Mouse (Mus musculus): ENCODE data around the gene Crybb1.

Gene Crybb1

DNA sequence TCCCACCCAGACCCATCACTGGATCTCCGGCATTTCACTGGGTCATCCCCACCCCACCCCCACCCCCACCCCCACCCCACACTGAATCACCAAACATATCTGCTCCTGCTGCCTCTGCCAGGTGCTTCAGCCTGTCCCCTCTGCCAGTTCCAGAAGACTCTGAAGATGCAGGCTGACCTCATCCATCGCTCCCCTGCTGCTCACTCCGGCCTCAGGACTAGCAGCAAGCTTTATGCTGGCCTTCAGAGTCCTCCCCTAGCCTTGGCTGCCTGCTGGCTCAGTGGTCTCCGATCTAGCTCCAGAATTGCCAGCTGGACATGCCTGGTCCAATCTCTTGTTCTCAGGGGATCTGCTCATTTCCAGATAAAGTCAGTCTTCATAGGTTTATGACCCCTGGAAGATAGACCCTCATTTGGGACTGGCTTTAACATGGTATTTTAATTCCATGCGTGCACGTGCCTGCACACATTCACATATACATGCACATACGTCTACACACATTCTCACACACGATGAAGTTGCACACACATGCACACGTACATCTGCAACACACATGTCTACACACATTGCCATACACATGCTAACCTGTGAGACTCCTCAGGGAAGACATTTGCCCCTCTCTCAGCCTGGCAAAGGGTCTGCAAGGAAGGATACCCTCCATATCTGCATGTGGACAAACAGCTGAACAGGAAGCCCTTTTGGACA is 17.6 kb upstream of the Crybb1 start:
- DNase-seq, result no peak

DNA sequence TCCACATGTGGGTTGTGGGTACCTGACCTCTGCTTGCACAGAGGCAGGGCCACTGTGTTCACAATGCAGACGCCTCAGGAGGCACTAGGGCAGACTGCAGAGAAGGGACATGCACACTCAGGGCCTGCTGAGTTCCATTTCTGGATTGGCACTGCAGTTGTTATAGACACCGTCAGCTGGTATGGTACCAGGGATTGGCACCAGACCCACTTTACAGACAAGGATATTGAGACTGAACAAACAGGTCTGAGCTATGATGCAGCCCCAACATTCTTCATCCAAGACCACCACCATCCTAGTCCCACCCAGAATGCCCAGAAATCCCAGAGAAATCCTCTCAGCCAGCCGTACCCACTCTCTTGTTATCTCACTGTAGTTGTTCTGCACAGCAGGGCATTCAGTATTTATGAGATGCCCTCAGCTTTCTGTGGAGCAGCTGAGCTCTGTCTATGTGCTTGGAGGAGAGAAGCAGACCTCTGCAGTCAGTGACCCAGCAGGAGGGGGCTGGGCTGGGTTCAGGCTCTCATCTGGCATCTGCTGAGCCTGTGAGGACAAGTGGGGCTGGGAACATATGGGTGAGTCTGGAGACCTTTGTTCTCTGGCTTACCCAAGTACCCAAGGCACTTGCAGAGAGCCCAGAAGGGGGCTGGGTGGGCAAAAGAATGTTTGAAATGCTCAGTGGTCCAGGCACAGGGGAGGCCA is 16.7 kb upstream of the Crybb1 start:
- no peak for DNase-seq

DNA sequence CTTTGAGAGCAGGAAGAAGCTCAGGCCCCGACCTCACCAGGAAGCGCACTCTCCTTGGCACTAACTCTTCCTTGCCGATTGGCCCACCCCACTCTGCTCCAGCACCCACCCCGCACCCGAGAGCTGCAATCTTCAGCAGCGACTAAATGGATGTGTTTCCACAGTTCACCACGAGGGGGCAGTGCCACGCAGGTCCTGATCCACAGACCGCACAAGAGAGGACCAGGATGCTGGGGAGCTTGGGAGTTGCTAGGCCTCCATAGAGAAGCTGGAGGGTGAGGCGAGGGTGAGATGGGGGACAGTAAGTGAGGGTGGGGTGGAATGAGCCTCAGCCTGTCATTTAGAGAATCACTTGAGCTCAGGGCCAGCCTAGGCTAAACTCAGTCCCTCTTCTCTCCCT is 14.9 kb upstream of the Crybb1 start:
- DNase-seq, result peak; percentile 80 to 84

GRCm38 (mm10) chr5:112241849-112242248 is 13.8 kb upstream of the Crybb1 start:
- DNase-seq, result no peak

DNA sequence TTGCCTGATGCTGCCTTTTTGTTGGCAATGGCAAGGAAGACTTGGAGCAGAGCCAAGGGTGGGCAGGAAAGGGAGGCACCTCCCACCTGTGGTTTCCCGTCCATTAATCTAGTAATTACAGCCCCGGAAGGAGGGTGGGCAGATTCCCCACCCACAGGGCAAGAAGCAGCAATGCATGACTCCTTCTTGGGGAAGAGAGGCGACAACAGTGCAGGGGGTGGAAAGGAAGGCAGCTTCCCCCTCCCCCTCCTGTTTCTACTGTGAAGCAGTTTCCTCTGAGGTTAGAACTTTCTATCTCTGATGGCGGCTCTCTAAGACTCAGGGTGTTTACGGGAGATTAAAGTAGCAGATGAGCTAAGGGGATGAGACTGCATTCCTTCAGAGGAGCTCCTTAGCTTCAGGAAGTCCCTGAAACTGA is 13.2 kb upstream of the Crybb1 start:
- DNase-seq, result peak; percentile 58 to 63

DNA sequence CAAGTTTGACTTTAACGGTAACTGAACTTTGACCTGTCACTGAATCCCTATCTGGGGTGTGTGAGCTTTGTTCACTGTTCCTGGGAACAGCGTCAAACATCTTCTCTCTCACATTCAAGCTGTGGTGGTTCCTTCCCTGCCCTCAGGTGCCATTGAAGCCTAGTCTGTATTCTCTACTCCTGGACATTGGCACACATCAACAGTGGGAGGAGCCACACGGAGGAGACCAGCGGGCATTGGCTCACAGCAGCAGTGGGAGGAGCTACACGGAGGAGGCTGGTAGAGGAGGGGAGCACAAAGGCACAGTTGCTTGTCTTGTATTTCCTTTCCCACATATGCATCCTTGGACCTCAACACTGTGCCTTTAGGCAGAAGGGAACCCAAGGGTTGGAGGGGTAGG is 12.6 kb upstream of the Crybb1 start:
- DNase-seq, result no peak

DNA sequence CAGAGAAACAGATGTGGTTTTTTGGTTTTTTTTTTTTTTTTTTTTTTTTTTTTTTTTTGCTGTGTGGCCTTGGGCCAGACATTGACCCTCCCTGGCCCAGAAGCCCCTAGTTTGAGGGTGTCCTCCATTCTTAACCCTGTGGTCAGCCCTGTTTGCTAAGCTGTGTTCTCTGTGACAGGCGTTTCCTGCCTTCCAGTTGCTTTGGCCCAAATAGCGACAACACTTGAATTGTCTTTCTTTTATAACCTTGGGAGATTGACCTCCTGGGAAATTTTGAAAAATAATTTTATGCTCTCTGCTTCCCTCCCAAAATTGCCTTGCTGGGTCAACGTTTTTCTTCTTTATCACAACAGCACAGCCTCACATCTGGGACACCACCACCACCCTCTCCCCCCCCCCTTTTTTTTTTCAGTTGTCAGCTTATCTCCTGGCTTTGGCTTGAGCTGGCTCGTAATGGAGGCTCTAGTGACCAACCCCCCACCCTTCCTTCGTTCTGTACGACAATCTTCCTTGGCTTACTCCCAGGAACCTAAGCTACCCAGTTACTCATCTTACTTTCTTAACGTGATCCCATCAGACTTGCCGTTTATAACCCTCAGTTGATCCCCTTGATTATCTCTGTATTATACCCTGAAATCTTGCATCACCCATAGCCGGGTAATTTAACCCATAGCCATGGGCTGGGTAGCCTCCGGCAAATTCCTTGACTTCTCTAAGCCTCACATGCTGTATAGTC is 11.9 kb upstream of the Crybb1 start:
- no peak for DNase-seq

- DNase-seq, result no peak
Measured at GRCm38 (mm10) chr5:112244275-112244562, 11.4 kb upstream of the Crybb1 start.

DNA sequence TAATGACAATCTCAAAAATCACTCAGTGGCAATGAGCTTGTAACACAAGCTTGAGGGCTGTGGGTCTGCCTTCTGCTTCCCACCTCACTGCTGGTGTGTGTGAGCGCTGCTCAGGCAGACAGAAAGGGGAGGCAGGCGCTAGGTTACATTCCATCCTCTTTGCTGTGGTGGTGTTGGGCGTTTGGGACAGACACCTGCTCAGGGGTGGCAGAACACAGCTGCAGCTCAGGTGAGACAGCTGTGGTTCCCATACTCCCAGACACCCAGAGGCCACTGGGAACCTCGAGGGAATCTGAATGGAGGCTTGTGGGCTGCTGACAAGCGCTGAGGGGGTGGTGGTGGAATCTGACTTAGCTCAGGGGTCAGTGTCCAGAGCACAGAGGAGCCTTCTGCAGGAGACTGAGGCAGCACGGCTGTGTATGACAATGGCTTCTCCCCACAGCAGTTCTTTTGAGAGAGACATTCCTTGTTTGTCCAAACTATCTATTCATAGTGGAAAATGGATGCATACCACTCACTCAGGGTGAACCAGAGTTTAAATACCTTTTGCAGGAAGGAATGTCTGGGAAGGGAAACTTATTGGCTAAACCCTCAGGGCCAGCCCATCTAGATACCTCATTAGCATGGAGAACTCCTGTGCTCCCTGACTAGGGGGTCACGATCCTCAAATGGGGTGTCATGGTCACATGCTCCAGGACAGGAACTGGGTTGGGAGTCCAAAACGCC is 10.6 kb upstream of the Crybb1 start:
- no peak for DNase-seq

DNA sequence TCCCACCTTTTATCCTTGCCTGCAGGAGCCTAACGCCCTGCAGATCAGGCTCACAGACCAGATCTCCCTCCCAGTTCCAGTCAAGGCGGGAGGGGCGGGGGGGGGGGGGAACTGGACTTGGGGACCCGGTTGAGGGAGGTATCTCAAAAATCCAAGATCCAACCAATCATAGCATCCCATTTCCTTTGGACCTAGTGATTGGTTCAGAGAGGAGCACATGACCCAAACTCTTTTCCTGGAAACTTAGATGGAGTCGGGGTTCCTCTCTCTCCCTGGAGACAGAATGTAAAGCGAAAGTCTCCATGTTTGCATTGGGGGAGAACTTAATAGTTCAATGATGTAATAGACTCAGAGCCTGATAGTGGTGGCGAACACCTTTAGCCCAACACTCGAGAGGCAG is 8.2 kb upstream of the Crybb1 start:
- no peak for DNase-seq

DNA sequence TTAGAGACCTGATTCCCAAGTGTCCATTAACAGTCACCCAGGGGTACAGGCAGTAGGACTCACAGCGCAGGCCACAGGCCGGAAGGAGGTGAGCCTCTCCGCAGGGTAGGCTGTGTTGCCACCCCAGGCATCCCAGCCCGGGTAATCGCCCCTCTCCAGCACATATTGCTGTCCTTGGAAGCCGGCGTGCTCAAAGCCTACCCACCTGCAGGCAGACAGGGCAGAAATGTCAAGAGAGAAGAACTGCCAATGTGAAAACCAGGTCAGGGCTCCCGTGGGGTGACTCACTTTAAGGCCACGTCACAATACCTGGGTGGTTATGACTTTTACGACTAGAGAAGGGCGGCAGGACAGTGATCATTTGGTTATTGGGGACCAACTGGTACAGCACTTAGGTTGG is 6.5 kb upstream of the Crybb1 start:
- DNase-seq, result no peak

GRCm38 (mm10) chr5:112252400-112252799 is 3.2 kb upstream of the Crybb1 start, which contains the start of gene Cryba4:
Cryba4 (minus strand) TSS chr5:112252518.
- no peak for DNase-seq

DNA sequence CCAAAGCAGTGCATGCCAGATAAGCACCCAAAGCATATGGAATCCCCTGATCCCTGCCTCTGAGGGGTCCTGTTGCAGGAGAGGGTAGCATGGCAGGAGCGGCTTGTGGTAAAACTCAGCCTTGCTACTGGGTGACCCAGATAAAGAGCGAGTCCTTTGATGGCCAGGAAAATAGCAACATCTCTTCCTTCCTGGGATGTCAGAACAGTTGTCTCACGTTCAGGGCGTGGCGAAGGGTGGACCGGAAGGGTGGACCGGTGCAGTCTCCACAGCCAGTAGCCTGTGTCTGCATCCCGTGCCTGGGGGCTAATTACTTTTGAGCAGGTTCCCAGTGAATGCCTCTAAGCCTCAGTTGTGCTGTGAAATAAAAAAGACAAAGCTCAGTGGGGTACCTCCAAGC is 2.4 kb upstream of the Crybb1 start:
- peak; percentile 54 to 66 for DNase-seq

DNA sequence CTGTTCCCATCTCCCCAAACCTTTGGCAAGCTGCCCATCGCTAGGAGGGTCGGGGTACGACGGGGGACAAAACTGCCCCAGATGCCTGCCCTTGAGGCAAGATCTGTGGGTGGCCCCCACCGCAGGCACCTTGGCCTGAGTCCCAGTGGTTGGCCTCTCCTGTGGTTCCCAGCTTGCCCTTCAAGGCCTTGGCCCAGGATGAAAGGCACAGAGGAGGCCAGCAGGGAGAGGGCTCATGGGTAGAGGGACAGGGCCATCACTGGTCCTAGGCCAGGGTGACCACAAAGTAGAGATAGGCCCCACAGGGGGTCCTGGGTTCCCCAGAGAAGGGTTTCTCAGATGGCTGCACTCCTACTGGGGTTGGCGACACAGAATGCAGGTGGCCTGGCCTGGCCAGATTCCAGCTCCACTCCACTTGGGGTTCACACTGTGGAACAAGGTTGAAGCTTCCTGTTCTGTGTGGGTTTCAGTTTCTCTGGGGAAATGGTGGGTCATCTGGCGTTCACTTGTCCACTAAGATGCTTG is 1.3 kb upstream of the Crybb1 start:
- peak in 1 of 2 experiments; percentile 25 for DNase-seq

DNA sequence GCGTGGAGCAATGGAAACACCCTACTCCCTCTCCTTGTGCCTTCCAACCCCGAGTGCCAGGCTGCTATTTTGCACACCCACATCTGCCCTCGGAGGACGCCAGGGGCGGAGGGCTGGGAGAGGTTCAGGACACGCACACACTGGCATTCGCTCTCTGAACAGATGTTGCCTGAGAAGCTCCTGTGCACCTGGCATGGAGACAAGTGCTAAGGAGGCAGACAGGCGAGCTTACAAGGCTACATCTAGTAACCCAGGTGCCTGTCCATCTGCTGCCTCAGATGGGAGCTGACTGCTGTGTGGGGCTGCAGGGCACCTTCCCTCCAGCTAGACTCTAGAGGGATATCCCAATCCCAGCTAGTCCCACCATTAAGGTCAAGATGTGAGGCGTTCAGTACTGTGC is 842 bp downstream of the Crybb1 start:
- DNase-seq, result no peak

- no peak for DNase-seq
Measured at GRCm38 (mm10) chr5:112257896-112258295, 2.3 kb downstream of the Crybb1 start.

DNA sequence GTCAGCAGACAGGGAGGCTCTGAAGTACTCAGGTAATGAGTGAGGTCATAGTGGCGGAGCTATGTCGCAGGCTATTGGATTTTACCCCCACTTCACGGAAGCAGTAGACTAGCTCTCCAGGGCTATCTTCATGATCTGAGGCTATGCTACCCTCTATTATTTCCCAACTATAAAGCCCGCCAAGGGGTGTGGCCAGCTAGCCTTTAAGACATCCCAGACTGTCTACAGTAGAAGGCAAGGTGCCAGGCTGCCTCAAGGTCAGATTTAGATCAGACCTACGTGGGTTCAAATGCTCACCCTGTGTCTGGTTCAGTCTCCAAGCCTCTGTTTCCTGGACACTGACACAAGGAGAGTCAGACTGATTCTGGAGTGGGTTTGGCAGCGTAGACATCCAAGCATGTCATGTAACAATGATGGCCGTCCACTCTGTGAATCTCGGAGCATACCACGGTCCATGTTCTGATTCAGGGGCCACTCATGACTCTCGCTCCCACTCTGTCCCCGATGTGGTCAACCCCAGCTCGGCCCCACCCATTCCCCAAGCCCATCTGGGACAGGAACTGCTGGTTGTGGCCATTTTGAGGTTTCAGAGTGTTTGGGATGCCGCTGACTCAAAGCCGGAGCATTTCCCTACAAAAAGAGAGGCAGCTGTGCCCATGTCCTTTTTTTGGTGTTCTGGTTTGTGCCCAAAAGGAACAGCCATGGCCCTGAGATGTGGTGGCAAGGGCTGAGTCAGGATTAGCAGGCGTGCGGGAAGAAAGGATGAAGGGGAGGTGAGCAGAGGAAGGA is 4.4 kb downstream of the Crybb1 start:
- no peak for DNase-seq

DNA sequence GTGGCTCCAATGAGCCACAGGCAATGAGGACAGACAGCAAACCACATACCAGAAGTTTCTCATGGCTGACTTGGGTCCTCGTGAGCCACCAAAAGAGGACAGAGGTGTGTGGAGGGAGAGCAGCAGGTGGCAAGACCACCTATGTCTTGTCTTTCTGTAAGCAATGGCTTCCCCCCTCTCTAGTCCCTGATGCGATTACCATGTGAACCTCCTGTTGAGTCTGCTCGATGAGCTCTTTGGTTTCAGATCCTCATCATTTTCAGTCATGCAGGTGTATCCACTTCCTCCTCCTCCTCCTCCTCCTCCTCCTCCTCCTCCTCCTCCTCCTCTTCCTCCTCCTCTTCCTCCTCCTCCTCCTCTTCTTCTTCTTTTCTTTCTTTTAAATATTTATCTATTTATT is 5.2 kb downstream of the Crybb1 start:
- no peak for DNase-seq

DNA sequence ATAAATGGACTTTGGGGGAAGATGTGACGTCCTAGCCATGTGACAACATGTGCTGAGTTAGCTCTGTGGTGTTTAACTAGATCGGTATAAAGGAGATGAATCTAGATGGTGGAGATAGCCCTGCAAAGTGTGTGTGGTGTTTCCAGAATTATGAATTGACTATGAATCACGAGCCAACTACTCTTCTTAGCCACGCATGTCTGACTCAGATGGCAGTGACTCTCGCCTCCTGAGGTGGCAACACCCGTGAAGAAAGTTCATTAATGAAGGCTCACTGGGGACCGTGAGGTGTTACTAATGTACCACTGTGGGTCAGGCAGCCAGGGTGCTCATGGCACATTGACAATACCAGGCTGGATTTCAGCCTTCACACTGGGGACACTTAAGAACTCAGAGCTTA is 8.5 kb downstream of the Crybb1 start:
- DNase-seq, result no peak

DNA sequence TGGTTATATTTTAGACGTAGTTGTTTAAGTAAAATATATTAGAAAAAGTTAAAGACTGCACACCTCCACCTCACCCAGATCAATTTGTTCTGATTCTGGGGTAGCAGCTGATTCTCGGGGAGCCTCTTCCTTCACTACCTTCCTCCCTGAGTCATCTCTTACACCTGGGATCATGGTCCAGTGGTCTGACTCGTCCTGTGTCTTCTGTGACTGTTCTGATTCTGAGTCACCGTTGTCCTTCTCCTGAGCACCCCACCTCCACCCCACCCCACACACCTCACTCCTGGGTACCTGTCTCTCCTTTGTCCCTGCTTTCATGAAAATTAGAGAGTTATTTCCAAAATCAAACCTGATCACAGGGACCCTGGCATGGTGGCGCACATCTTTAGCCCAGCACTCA is 9.5 kb downstream of the Crybb1 start:
- DNase-seq, result no peak

DNA sequence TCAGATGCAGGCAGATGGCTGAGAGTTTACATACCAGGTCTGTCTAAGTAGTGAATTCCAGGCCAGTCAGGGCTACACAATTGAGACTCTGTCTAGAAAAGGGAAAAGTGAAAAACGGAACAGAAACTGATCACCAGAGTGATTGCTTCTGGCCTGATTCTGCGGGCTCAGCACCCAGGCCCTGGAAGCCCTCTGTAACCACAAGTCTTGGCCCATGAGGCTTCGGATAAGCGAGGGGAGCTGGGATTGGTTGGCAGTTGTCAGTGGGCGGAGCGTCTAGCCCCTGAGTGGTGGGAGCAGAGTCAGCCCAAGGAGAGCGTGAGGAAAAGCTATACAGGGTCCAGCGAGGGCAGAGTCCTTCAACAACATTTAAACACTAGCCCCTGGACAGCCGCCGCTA is 9.9 kb downstream of the Crybb1 start:
- peak; percentile 59 to 60 for DNase-seq

All from lung, adult 18-20 months (tissue).